Mouse (Mus musculus) adrenal gland, adult 10 weeks (tissue): ENCODE results near the gene Foxi1. TPM values are rescaled to one million over a fixed set of nuclear protein-coding genes. Genes with fewer than 3 reads are reported as not detected.

Source experiments
- polyA plus RNA-seq: library from polyadenylated mRNA; stranded (reverse); fragments of 350-450 nt; fragmentation: Illumina TruSeq; extraction: RNeasy Lipid Tissue Mini Kit (QIAGEN cat#74804); gene quantifications from one replicate; pipeline ENCODE4 v1.2.3, GENCODE M21; 2014; ENCODE audit warnings: low read depth, low replicate concordance

Gene Foxi1
- polyA plus RNA-seq: not detected

DNA sequence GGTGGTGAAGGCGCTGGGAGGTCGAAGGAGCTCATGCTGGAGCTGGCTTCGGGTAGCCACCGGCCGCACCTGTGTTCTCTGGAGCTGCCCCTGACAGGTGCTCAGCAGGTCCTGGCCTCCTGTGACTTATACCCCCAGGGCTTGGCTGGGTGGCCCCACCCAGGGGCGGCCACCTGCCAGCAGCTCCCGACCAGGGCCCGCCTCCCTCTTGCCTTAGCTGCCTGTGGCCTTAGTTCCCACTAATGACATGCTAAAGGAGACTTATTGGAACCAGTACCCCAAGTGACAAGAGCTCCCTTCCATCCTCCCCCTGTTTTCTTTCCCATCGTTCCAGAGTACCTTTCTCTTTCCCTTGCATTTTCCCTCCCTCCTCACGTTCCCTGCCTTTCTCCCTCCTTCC, at the start of gene Foxi1:
TSS of gene Foxi1 (minus strand) at position 101 of the 400 bp plus-strand sequence.

Other genes starting within 250 kb of the Foxi1 start
- gene Kcnmb1, start 245.1 kb downstream of the Foxi1 start, polyA plus RNA-seq: 1.1 TPM
- gene Kcnip1, start 214.9 kb downstream of the Foxi1 start, polyA plus RNA-seq: 19.9 TPM
- gene Lcp2, start 161.2 kb downstream of the Foxi1 start, polyA plus RNA-seq: 2.3 TPM
- not detected for gene 4930469K13Rik, start 109.5 kb downstream of the Foxi1 start, polyA plus RNA-seq
- not detected for gene Fam196b, start 106.7 kb upstream of the Foxi1 start, polyA plus RNA-seq